Comparison of ENCODE assay signal across 8 mouse cellular contexts in the genomic region with DNA sequence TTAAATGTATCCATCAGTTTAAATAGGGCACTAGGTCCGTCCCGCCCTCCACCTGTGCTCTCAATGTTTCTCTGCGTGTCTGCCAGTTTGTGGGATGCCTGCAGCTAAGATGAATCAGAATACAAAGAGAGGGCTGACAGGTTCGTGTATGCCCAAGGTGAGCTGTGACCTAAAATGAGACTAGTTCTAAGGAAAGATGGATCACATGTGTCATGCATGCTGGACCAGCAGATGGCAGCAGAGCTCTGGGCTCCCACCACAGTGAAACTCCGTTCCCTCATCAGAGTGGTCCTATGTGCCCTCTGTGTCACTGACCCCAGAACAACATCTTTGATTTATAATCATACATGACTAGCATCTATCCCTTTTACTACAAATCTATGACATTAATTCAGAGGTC.
DNase-seq lines count a peak whose midpoint lies in the region; ATAC-seq and TF ChIP-seq lines count a peak whose summit lies in the region.

No protein-coding gene starts in this region.

- H3K4me3 ChIP-seq in forebrain, embryonic 15.5 days: peak overlapping the region; percentile 53
- H3K4me3 ChIP-seq in liver, embryonic 14.5 days (ENCODE audit: insufficient read depth in 1 of 2, low read depth in 2 of 2, low read length in 2 of 2): no peak overlapping the region
- H3K4me3 ChIP-seq in neural tube, embryonic 12.5 days: peak overlapping the region; percentile 42

- intact Hi-C loops in heart, postnatal 10 days (cut with DNase I): loop anchor here (2.0 to 5.0 kb wide), 6 partner anchors 136 to 1899 kb away; no protein-coding TSS in a partner anchor

- peak; percentile 79 for ATAC-seq in forebrain, embryonic 15.5 days (replicated peaks)
- ATAC-seq in liver, embryonic 14.5 days (ENCODE audit: insufficient read depth): no peak
- ATAC-seq in neural tube, embryonic 12.5 days (ENCODE audit: low FRiP score, low read depth): peak; percentile 59; the same call in 1 of the 2 replicates

- TF ChIP-seq EP300 in liver, embryonic 14.5 days (IDR thresholded peaks at IDR 0.05; ENCODE audit: low read depth): no peak

- no peaks in the 10 kb centered on the region for H3K9me3 ChIP-seq in forebrain, embryonic 15.5 days
- no peaks in the 10 kb centered on the region for H3K9me3 ChIP-seq in liver, embryonic 14.5 days (ENCODE audit: control insufficient read depth, low read length)
- H3K9me3 ChIP-seq in neural tube, embryonic 12.5 days: no peaks in the 10 kb centered on the region

- WGBS in forebrain, embryonic 15.5 days: 2% methylated on average over 5 of the region's 5 CpGs
- WGBS in liver, embryonic 14.5 days (ENCODE audit: insufficient replicate concordance): 2% methylated on average over 5 of the region's 5 CpGs
- WGBS in neural tube, embryonic 12.5 days: under 1% methylated on average over 5 of the region's 5 CpGs

- H3K27me3 ChIP-seq in forebrain, embryonic 15.5 days: no peaks in the 10 kb centered on the region
- no peaks in the 10 kb centered on the region for H3K27me3 ChIP-seq in liver, embryonic 14.5 days (ENCODE audit: control insufficient read depth, insufficient read depth, low read length)
- no peaks in the 10 kb centered on the region for H3K27me3 ChIP-seq in neural tube, embryonic 12.5 days (replicated peaks)

- no peaks in the 10 kb centered on the region for H3K36me3 ChIP-seq in forebrain, embryonic 15.5 days
- H3K36me3 ChIP-seq in liver, embryonic 14.5 days (replicated peaks; ENCODE audit: control insufficient read depth, insufficient read depth, low read depth): no peaks in the 10 kb centered on the region
- H3K36me3 ChIP-seq in neural tube, embryonic 12.5 days: no peaks in the 10 kb centered on the region

- H3K4me1 ChIP-seq in forebrain, embryonic 15.5 days: peaks cover 25% of the 10 kb centered on the region
- H3K4me1 ChIP-seq in liver, embryonic 14.5 days (replicated peaks; ENCODE audit: control insufficient read depth in 2 of 2, insufficient read depth in 2 of 2, low read length in 1 of 2): peaks cover 0 to 2% of the 10 kb centered on the region in 2 experiments; a peak in 1 of 4 replicates
- H3K4me1 ChIP-seq in neural tube, embryonic 12.5 days: peaks cover 11% of the 10 kb centered on the region; the same call in 1 of the 2 replicates

- peak overlapping the region; percentile 97 for H3K4me2 ChIP-seq in forebrain, embryonic 15.5 days (replicated peaks)
- peak overlapping the region; percentile 55 for H3K4me2 ChIP-seq in liver, embryonic 14.5 days (ENCODE audit: low read depth)
- H3K4me2 ChIP-seq in neural tube, embryonic 12.5 days (replicated peaks): peak overlapping the region; percentile 83

- H3K27ac ChIP-seq in forebrain, embryonic 15.5 days (replicated peaks): peak overlapping the region; percentile 87
- no peak overlapping the region for H3K27ac ChIP-seq in liver, embryonic 14.5 days
- peak overlapping the region; percentile 83; the same call in 1 of the 2 replicates for H3K27ac ChIP-seq in neural tube, embryonic 12.5 days

- TF ChIP-seq CTCF in liver, embryonic 14.5 days (IDR thresholded peaks at IDR 0.05; ENCODE audit: low read depth): peak; percentile 85

- H3K9ac ChIP-seq in forebrain, embryonic 15.5 days (replicated peaks): peak overlapping the region; percentile 72
- H3K9ac ChIP-seq in liver, embryonic 14.5 days (replicated peaks): no peak overlapping the region
- H3K9ac ChIP-seq in neural tube, embryonic 12.5 days: peak overlapping the region; percentile 67

- peak; percentile 63 for DNase-seq in MN1 (ENCODE audit: low spot score)
- peak; percentile 72 for DNase-seq in cerebellum, adult 11 months
- DNase-seq in heart, postnatal 10 days: peak; percentile 76 to 86
- DNase-seq in kidney, postnatal 36 days: peak; percentile 39 to 84
- peak in 1 of 3 experiments; percentile 11 for DNase-seq in liver, embryonic 14.5 days (ENCODE audit: low read depth in 3 of 3, low spot score in 3 of 3)
- DNase-seq in thymus, postnatal 4 days: peak; percentile 74

Comparison
In these comparisons a context has a peak if more than half of its experiments do, and no peak if none do; other contexts are left out.
1. H3K4me3 ChIP-seq: peak in forebrain, embryonic 15.5 days (single experiment) and neural tube, embryonic 12.5 days (single experiment); none in liver, embryonic 14.5 days (0 of 2).
2. Peak in every context shown above with its lines, with median percentiles within 50 percentile points of each other: H3K4me2 ChIP-seq.